Mouse (Mus musculus) gastrocnemius, postnatal 14 days (tissue): ENCODE results near the gene Vat1. TPM values are rescaled to one million over a fixed set of nuclear protein-coding genes. Genes with fewer than 3 reads are reported as not detected.
"Not testable (repeated sequence)": the region's sequence is repeated elsewhere in the genome, so short reads cannot be mapped to it uniquely, and the experiment has no call there.

Experiments
- DNase-seq: peaks from one replicate; pipeline ENCODE4 v3.0.0; 2021; ENCODE audit warnings: mixed read lengths
- intact Hi-C: fragments of 180-260 bp; cut with DNase I; formaldehyde crosslinking; loops from one replicate; pipeline ENCODE4 v1.15.1; 2025; ENCODE audit warnings: low total_unique reads
- long read RNA-seq, 2 experiments: library from polyadenylated mRNA; stranded (forward); transcript quantifications; one replicate each; pipeline ENCODE4 v2.0.0; 2021
- total RNA-seq, 2 experiments: library from RNA; stranded (reverse); gene quantifications; 2 replicates each; pipeline ENCODE4 v1.2.3; 2021

The Vat1 gene
- 10 to 100 TPM; 27.1 to 33.6 TPM for total RNA-seq
- long read RNA-seq, experiment 1, partial matches to known transcripts = 0 of 2 reads
- long read RNA-seq, experiment 1, other reads (novel, unspliced or antisense) = 0 of 2 reads
- long read RNA-seq, experiment 2, transcript Vat1-201 (6 exons, 2,766 nt) = major isoform, 6 of 8 reads
- long read RNA-seq, experiment 2, partial matches to known transcripts = 0 of 8 reads
- long read RNA-seq, experiment 2, other reads (novel, unspliced or antisense) = 2 of 8 reads

- intact Hi-C loops = no loop called here
These were observed at the start of gene Vat1 for GRCm38 (mm10) chr11:101465869-101466551. Gene Vat1, minus strand, starts transcription at chr11:101466230.

DNA sequence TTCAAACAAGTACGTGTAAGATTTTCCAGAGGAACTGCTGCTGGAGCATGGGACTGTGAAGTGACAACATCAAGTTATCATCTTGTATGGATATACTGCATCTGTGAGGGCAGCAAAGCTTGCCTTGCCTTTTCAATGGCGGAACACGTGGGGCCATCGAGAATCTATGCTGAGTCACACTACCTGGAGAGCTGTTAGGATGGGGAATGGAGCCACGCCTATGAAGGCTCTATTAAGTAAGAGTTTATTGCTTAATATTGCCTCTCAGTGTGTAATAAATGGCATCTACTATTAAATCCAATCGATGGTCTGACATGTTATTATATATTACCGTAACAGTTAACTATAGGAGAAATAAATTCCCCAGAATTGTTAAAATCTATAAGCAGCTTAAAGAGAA is 41.1 kb upstream of the Vat1 start:
- intact Hi-C loops = no loop called here
- DNase-seq = no peak

More at GRCm38 (mm10) chr11:101465869-101466551, at the start of gene Vat1:
- DNase-seq = peak; percentile 80

- intact Hi-C loops = no loop called here
- no peak for DNase-seq
These were observed 40.3 kb upstream of the Vat1 start for GRCm38 (mm10) chr11:101506269-101506780.

- DNase-seq = no peak
- intact Hi-C loops = no loop called here
These were observed 20.1 kb upstream of the Vat1 start for GRCm38 (mm10) chr11:101486126-101486525.

GRCm38 (mm10) chr11:101485509-101486028 is 19.5 kb upstream of the Vat1 start:
- DNase-seq = no peak

DNA sequence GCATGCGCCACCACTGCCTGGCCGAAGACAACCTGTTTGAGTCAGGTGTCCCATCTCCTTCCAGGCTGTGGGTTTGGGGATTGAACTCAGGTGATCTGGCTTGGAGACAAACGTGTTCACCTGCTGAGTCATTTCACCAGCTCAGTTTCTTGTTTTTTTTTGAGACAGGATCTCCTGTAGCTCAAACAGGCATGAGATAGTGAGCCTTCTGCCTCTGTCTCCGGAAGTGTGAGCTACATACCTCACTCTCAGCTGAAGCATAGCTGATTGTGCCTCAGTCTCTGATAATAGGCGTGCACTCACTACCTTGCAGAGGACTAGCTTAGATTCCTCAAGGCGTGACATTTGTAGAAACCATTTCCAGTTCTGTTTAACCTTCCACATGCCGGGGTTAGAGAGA is 18.8 kb upstream of the Vat1 start:
- no peak for DNase-seq
- intact Hi-C loops = no loop called here

More at GRCm38 (mm10) chr11:101485509-101486028, 19.5 kb upstream of the Vat1 start:
- intact Hi-C loops = no loop called here

DNA sequence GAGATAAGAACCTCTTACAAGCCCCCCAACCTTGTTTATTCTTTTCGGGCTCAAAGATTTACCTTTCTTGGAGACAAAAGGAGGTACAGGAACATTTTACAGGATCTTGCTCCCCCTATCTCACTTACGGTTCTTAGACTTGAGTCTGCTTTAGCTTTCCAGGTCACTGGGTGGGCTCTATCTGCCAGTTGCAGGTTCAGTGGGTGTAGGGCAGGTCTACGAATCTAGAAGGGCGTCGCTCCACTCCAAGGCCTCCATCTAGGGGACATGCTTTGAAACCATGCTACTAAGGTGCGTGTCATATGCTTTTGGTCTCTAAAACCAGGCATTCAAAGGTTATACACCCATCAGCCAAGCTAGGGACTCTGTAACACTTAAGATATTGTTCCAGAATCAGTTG is 18.2 kb upstream of the Vat1 start:
- intact Hi-C loops = no loop called here
- DNase-seq = no peak

DNA sequence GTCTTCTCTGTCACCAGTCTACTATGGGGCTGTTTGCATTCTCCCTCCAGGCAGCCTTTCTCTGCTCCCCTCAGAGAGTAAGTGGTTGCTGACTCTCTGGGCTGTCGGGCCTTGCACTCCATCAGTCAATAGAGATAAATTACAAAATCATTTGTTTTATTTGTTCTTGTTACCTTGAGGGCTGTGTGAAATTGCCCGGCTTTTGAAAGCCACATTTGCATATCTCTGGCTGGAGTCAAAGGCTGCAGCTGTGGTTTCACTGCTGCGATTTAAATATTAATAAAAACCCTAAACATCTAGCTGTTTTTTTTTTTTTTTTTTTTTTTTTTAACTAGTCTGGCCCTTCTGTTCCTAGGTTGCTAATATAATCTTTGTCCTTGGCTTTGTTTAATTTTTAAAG is 17.8 kb upstream of the Vat1 start:
- intact Hi-C loops = no loop called here
- DNase-seq = no peak

DNA sequence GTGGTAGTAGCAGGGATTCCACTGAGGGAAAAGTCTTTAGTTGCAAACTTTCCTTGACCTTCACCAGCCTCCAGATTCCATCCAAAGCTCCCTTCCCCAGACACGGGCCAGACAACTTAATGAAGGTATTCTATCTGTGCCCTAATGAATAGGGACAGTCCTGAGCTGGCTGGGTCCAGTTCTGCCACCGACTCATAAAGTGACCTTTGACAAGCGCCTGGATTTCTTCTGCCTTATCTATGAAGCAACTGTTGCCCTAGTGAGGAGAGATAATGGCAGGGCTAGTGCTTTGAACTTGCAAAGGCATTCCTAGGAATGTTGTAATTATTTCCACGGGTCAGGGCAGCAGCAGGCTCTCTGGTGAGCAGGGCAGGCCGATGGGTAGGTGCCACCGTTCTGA is 14.9 kb upstream of the Vat1 start:
- intact Hi-C loops = no loop called here
- no peak for DNase-seq

- intact Hi-C loops = no loop called here
- no peak for DNase-seq
These were observed 13.2 kb upstream of the Vat1 start for GRCm38 (mm10) chr11:101479171-101479635.

- intact Hi-C loops = no loop called here
- no peak for DNase-seq
These were observed 11.7 kb upstream of the Vat1 start for GRCm38 (mm10) chr11:101477552-101478211.

DNA sequence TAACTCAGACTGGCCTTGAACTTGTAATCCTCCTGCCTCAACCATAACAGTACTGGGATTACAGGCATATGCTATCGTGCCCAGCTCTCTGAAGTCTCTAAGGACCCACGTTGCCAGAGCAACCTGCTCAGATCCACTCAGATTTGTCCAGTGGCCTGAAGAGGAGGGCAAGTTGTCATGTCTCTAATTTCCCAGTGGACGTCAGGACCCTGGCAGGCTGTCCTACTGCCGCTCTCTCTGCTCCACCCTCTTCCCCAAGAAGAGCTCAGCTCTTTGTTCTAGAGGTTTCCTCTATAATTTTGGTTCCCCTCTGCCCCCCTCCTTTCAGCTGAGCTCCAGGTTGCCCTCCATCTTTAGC is 11.1 kb upstream of the Vat1 start:
- DNase-seq = no peak
- intact Hi-C loops = no loop called here

DNA sequence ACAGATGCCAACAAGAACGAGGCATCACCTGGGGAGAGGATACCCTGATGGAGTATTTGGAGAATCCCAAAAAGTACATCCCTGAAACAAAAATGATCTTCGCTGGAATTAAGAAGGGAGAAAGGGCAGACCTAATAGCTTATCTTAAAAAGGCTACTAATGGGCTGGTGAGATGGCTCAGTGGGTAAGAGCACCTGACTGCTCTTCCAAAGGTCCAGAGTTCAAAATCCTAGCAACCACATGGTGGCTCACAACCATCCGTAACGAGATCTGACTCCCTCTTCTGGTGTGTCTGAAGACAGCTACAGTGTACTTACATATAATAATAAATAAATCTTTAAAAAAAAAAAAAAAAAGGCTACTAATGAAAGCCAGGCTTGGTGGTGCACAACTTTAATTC is 10.3 kb upstream of the Vat1 start:
- intact Hi-C loops, DNase-seq: not testable (repeated sequence)

GRCm38 (mm10) chr11:101474298-101474697 is 8.3 kb upstream of the Vat1 start:
- no peak for DNase-seq
- intact Hi-C loops = no loop called here

DNA sequence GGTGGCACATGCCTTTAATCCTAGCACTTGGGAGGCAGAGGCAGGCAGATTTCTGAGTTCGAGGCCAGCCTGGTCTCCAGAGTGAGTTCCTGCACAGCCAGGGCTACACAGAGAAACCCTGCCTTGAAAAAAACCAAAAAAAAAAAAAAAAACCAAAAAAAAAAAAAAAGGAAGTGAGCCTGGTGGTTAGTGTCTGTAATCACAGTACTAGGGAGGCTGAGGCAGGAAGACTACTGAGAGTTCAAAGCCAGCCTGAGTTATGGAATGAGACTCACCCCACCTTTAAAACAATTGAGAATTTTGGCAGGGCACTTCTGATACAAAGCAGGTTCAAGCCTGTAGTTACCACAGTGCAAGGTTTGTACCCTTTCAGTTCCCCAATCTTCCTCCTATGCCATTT is 7.7 kb upstream of the Vat1 start:
- DNase-seq, intact Hi-C loops: not testable (repeated sequence)

GRCm38 (mm10) chr11:101472336-101472735 is 6.3 kb upstream of the Vat1 start:
- DNase-seq = no peak
- intact Hi-C loops = no loop called here

DNA sequence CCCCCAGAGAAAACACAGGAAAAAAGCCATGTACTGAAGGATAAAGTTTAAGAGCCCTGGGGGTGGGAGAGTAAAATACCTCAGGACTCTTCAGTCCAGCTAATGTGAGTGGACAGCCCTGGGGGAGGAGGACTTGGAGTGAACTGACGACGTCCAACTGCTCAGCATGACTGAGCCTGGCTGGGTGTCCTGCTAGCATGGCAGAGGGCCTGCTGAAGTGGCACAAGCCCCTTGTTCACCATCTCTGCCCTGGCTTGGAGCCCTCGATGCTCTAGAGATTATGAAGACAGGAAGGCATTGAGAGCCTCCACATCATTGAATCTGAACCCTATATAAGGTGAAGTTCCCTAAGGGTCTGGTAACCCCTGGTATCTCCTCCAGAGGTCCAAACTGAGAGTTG is 5.9 kb upstream of the Vat1 start:
- intact Hi-C loops = no loop called here
- no peak for DNase-seq

DNA sequence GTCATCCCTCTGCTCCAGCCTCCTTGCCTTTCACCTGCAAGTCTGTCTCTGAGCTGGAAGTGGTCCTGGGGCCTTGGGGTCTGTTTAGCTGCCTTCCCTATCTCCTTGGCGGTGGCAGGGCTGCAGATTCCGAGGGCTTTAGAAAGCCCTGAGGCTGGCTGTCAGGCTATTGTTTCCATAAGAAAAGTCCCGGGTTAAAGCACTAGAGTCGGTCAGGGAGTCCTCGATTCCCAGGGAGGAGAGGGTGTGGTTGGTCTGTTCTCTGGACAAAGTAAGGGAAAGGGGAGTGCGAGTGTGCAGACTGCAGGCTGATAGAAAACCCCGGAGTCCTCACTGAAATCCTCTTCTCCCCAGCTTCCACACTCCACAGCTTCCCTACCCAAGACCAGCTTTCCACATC is 4.2 kb upstream of the Vat1 start:
- no peak for DNase-seq
- intact Hi-C loops = no loop called here

GRCm38 (mm10) chr11:101469155-101469554 is 3.1 kb upstream of the Vat1 start:
- intact Hi-C loops = no loop called here
- no peak for DNase-seq

- intact Hi-C loops = no loop called here
- no peak for DNase-seq
These were observed 2.7 kb upstream of the Vat1 start for GRCm38 (mm10) chr11:101468731-101469130.
